Mouse (Mus musculus) common myeloid progenitor, adult 5-6 weeks (primary cell): ENCODE measurements at regions not wholly inside any gene's neighbourhood (a gene's known extent, or its start where the extent isn't known, plus 50 kb on each side); places are given as distances from the start of the nearest gene placed in this dataset.
A peak's percentile ranks its signal among the peaks of the same experiment; 100 is the strongest.

Source experiments
- ATAC-seq: replicated peaks from 2 replicates; pipeline ENCODE4 v1.8.0; 2016; ENCODE audit warnings: low read depth, mild to moderate bottlenecking, moderate TSS enrichment, inconsistent platforms; ENCODE audit not compliant: poor library complexity, severe bottlenecking

DNA sequence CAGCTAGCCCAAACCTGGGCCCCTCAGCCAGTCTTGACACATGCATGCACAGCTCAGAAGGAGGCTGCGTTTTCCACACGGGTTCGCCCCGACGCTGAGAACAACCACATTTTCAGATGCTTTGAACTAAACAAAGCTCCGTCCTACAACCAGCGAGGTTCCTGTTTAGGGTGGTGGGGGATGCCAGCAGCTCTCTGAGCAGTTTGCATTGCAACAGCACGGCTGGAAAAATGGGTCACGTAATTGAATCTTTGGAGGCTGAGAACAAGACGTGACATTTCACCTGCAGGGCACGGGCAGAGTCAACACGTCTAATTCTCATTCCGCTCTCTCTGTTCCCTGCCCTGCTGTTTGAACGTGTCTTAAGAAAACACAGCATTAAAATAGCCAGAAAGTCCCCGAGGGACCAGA lies 119.2 kb downstream of the Syk start:
- ATAC-seq = peak; percentile 26

DNA sequence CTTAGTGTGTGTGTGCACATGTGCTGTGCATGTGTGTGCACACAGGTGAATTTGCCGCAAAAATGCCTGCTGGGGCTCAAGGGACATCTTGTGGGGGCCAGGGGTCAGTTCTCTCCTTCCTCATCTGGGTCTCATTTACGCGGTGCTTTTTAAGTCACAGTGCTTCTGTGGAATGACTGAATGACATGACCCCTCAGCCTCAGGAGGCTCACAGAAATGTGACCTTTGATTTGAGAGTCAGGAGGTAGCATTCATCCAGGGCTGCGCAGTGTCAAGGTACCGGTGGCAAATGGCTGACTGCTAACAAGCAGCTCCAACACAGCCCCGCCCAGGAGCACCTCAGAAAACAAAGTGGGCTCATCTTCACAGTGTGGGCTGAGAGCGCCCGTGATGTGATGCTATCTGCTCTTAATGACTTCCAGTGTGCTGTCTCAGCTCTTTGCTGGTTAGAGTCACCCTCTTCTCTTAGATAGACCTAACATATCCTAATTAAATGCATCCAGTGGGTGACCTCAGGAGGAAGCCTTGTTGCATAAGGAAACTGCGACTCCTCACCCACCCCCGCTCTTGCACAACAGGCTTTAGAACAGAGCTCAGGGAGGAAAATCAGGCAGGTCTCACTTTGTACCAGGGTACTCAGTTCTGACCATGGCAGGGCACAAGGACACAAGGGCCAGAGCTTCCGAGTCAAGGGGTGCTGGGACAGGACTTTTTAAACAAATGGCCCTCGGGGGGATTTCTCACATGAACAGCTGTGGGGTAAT lies 120.6 kb downstream of the Syk start:
- ATAC-seq = peak; percentile 59

DNA sequence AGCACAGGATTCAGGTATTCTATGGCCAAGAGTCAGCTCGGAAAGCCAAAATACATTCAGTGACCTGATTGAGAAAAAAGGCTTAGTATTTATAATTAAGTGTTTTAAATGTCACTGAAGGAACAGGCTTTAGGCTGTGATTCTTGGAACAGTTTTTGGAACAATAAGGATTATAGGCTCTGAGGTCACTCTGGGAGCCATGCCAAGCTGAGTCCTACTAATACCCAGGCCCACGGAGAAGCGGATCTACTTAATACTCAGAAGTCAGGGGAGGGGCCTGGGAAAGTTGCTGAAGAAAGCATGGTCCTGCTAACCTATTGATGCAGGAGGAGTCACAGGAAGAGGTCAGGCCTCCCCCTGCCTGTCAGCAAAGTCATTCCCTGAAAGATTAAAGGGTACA lies 121.7 kb downstream of the Syk start:
- no peak for ATAC-seq

DNA sequence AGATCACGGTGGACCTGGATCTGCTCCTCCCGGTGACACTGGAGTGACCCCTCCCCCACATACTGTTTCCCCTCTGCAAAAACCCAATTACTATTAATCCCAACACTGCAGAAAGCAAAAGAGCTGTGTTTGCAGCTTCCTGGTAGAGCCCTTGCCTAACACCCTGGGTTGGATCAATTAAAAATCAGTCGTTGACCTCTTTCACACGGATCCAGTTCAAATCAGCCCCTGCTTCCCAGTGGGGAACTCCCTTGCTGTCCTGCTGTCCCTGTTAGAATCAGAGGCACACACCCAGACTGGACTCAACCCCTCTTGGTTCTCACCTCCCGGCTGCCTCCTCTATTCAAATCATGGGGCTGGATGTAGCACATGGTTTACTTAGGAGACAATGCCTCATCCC lies 126.6 kb downstream of the Syk start:
- no peak for ATAC-seq

DNA sequence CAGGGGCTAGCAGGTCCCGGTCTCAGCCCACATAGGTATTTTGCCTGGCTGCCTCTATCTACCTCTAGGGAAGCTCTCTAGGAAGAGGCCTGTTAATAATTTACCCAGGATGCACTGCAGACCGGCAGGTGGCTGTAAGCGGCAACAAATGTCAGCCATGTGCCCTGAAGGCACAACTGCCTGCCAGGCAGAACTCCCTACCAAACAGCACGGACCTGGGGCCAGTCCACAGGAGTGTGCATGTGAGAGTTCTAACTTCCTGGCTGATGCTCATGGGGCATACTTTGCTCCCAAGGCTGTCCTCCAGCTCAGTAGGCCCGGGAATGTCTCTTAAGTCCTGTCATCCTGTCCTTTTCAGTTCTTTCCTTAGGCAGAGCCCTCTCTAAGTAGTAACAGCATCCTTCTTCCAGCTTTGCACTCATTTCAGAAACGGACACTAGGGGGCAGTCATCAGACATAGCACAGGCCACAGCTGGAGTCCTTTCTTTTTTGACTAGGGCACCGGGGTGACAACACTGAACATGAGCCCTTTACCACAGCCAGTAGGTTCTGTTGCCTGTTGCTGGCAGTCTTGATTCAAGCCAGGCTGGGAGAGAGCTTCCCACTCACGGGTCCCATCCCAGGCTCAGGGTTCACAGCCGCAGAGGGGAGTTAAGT lies 128.9 kb downstream of the Syk start:
- ATAC-seq = peak; percentile 93

DNA sequence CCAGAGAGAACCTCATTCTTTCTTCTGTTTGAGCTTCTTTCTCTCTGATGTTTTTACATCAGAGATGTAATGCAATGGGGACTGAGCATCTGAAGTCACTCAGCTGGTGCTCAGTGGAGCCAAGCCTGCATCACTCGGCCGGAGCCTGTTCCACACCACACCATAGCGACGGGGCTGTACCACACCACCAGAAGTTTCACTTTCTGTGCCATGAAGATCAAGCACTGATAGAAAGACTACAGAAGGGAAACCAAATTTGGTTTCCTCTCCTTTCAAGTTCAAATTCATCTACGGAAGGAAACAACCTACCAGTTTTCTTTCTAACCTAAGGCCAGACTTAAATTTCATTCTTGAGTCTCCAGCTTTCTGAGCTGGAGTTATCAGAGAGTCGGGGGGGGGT lies 138.5 kb downstream of the Syk start:
- ATAC-seq = peak; percentile 51; the same call in 1 of the 2 replicates

DNA sequence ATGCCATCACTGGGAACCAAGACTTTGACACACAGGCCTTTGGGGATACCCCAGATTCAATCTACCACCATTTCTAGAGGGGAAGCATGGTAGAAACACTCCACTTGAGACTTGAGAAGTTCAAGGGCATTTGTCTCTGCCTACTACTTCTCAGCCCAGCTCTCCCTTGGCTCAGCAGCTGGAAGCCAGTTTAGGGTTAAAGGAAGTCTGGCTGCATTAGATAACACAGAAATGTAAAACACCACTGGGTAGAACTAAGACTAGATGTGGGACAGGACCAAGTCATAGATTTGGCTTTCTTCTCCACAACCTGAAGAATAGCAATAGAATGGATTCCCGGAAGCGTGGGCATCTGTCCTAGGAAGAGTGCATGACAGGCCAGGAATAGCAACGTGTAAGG lies 139.7 kb downstream of the Syk start:
- peak; percentile 87 for ATAC-seq

DNA sequence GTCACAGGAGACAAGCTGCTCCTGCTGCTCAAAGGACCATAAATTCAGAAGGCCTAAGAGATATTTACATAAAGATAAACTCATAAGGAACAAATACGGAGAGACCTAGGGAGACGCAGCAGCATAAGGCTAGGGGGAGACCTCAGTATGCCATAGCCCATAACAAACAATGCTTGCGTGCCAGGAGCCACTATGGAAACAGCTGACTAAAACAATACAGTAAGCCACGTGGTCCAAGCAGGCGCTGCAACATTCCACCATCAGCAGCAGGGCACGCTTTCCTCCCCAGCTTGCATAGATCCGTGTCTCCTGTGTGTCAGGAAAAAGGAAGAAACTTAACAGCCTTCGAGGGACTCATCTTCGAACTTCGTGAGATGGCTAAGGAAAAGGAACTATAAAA lies 143.1 kb downstream of the Syk start:
- no peak for ATAC-seq

DNA sequence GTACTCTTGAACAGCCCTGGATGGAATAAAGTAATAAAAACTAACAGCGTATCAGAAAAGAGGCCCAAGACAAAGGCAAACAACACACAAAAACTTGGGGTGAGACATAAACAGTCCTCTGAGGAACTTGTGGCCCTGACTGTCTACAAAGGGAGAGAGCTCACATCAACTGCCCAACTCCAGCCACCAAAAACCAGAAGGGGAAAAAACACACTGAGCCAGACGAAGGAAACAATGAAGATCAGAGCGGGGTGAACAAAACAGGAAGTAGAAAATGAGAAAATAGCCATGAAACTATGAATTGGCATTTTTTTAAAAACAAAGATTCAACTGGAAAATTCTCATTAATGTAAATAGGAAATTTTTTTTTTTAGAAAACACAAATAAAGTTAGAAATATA lies 143.6 kb downstream of the Syk start:
- peak; percentile 56; the same call in 1 of the 2 replicates for ATAC-seq

DNA sequence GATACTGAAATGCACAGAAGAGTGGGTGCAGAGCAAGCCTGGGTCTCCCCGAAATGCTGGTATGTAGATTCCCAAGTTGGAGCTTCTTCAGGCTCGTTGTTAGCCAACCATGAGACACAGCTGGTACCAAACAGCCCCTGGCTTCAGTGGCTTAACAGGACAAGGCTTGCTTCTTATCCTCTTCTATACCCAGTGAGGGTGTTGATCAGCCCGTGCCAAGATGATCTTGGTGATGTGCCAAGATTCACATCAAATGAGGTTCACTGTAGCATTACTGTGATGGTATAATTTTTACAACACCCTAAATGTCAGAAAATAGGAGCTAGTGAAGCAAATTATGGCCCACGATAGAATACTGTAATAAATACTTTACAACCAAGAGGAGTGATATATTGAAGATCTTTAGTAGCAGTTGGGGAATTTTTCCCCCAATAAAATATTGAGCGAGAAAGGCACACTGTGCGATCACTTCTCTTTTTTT lies 152.5 kb downstream of the Syk start:
- no peak for ATAC-seq

DNA sequence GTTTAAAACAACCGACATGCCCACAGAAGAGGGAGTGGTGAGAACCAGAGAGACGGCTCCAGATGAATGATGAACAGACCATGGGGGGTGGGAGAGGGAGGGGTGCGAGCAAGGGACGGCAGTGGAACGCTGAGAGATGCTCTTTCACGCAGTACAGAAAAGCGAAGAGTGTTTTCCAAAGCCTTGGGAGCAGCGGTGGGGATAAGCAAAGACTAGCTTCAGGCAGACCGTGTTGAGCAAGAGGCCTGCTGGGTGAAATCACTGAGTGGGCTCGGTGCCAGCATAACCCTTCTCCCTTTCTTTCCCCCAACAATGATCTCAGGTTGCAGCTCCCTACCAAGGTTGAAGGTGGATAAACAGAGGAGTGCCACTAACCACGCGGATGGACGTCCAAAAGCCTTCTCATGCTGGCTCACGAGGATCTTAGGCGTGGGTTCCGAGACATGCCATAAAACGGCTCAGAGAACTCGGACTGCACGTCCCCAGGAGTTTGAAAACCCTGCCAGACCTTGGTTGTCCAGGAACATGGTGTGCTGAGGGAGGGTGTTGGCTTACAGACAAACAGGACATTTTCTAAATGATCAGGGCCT lies 153.1 kb downstream of the Syk start:
- peak; percentile 68 for ATAC-seq

DNA sequence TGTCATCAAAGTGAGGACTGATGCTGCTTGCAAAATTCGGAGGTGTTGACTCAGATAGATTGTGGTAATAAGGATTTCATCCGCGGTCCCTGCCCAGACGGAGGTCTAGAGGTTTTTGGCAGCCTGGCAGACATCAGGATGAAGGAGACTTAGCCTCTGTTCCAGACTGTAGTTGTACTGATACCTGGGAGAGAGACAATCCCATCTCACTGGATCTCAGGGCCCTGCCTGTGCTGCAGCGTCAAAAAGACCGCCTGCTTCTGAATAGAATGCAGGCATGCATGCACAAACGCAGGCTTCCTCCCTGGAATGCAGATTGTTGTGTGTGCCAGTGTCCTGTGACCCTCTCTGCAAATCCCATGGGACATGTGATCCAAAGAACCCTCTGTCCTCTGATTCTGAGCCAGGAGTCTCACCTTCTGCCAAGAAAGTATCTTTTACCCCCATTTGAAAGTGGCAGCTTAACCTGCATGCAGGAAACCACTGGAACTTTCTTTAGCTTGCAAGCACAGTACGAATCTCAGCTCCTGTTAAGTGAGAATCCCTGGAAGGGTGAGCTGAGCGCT lies 155.2 kb downstream of the Syk start:
- ATAC-seq = no peak

DNA sequence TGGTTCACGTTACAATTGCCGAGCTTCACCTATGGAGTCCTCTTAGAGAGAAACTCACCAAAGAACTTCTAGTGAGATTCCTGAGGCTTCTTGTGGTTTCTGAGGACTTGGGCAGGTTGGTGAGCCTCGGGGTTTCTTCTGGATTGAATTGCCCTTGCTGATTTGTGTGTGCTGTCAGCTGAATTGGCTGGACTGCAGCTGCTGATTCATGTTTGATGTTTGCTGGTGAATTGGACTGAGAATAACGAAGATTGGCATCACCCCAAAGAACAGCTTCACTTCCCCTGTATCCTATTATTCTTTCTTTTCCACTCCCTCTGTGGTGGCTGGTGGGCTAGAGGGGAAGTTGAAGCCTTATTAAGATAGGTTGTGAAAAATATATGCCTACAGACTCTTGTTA lies 158.4 kb downstream of the Syk start:
- no peak for ATAC-seq

DNA sequence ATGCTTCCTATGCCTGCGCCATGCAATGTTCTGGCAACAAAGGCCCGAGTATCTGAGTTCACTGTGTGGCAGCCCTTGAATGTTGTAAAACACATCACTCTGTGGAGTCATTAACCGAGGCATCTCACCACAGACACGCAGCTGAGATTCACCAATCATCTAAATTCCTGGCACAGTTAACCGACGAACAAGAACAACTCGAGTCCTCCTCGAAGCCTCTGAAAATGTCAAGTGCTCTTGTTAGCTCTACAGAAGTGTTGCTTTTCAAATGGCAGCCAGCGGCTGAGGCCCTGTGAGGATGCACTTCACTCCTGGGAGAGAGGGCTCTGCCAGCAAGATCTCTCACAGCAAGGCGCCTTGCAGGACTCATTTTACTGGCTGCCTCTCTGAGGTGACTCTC lies 173.0 kb downstream of the Syk start:
- no peak for ATAC-seq

DNA sequence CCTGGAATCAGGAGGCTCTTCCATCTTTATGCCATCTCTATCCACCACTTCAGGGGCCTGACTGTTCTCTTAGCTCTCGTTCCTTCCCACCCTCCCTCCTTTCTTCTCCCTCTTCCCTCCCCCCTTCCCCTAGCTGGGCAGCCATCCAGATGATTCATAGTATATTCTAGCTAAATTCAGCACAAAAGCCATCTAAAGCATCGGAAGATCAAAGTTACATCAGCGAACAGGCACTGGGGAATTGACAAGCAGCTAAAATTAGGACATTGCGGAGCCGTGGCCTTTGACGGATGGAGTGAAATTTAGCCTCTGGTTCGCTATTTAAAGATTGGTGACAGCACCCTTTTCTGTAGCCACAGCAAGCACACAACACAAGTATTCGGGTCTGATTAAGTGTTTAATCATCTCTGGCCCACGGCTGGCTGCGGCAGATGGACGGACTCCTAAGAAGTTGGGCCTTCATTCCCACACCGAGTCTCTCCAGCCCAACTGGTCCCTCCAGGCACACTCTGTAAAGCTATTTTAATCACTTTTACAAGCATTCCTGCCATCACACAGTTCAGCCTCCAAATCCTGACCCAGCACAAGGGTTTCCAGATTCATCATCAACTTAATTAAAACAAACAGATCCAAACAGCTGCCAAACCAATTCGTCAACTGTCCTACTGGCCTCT lies 163.8 kb downstream of the Auh start:
- no peak for ATAC-seq

DNA sequence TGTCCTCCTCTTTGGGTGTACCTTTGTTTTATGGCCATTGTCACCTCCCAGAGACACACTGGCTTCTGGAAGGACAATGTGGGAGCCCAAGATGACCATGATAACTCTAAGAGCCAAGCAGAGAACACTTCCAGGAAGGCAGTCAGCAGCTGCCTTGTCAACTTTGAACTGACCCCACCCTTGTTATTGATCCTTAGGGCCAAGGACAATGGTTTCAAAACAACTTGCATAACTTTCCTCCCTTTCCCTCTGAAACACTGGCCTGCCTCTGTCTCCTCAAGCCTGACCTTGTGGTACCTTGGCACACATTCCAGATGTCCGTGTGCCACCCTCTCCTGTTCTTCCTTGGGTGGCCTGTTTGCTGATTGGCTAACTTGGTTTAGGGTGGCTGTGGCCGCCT lies 163.2 kb downstream of the Auh start:
- ATAC-seq = no peak

DNA sequence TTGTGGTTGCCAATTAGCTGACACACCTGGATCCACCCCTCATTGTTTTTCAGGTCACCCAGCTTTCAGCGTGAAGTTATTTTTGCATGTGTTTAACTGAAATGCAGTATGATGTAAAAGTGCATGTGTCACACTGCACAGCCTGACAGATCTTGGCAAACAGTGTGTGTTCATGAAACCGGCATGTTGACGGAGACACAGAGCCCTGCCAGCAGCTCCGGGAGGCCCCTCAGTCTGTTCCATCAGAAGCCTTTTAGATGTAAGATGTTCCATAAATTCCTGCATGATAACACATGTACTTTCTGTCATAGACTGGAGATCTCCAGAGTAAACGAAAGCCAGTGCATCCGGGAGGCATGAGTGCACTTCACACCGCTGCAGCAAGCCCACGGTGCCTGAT lies 159.5 kb downstream of the Auh start:
- ATAC-seq = no peak

DNA sequence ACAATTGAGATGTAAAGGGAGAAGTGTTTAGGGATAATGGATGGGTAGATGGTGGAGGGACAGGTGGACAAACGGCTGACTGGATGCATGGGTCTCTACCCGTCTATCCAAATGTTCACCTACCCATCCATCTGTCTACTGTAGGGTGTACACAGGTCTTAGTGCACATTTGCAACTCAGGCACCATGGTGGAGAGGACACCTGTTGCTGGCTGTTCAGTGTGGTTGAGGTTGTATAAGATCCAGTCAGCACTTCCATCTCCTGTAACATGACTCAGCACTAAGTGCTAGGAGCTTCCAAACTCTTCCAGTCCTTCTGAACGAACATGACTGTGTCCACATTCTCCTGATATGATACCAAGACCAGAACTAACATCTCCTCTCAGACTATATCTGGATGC lies 158.0 kb downstream of the Auh start:
- no peak for ATAC-seq

DNA sequence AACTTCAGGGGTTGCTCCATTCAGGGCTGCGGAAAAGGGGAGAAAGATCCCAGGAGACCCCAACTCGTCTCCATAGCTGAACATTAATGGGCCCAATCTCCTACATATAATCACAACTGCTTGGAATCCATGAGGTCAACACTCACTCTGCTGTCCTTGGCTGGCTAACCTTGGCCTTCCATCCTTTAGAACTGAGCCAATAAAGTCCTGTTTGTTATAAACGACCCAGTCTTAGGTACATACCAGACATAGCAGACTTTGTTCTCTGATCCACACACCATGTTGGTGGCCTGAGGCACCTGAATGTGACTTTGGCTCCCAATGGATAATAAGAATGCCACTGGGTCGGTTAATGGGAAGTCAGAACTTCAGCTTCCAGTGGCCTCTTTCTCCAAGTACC lies 157.4 kb downstream of the Auh start:
- ATAC-seq = no peak

DNA sequence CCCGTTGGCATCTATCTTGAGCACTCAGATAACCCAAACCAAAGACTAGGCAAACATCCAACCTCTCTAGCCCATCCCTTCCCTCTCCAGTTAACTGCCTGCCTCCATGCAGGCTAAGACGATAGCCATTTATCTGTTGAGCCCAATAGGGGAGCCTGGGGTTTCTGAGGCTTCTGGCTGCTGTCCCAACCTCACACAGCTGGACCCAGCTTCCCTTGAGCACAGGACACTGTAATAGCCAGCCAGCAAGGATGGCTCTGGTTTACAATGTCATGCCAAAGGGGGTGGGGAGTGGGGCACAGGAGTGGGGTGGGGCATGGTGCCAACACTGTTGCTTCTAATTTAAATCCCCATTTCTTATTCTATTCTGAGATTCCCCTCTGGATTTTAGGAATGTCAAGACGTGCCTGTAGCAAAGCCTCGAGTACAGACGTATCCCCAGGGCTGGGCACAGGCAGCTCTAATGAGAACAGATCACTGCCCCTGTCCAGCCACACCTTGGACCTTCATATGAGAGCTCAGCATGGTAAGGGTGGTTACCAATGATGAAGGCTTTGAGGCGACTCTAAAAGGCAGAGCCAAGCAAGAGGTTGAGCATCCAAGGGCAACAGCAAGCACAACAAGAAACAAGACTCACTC lies 152.0 kb downstream of the Auh start:
- ATAC-seq = peak; percentile 95
